Mouse (Mus musculus) CH12.LX (cell line): ENCODE measurements around the gene Parp2. TPM values are rescaled to one million over a fixed set of nuclear protein-coding genes. Genes with fewer than 3 reads are reported as not detected.

Experiments used
- DNase-seq: peaks from one replicate; pipeline ENCODE4 v3.0.0-alpha.2; 2013; ENCODE audit errors: extremely low read depth
- H3K27ac ChIP-seq: 2 replicates; pipeline ENCODE4 v1.5.1; 2012; ENCODE audit warnings: low read depth, mild to moderate bottlenecking, control low read depth, moderate library complexity; ENCODE audit not compliant: insufficient read depth
- H3K27me3 ChIP-seq: replicated peaks from 2 replicates; pipeline ENCODE3; 2012; ENCODE audit warnings: inconsistent platforms
- H3K36me3 ChIP-seq, 2 experiments: replicated peaks in 1 of 2; 2 replicates each; pipeline versions ENCODE3 to v1.6.1; 2012; ENCODE audit warnings: inconsistent platforms in 1 of 2, low read length in 1 of 2, mild to moderate bottlenecking in 1 of 2, mixed read lengths in 1 of 2, moderate library complexity in 1 of 2; ENCODE audit not compliant: control insufficient read depth in 1 of 2, insufficient read depth in 1 of 2
- H3K4me1 ChIP-seq, 2 experiments: 2 replicates each; pipeline ENCODE4 v1.6.1; 2012; ENCODE audit warnings: inconsistent platforms in 1 of 2, moderate library complexity in 1 of 2; ENCODE audit not compliant: insufficient read depth in 2 of 2, control insufficient read depth in 1 of 2
- H3K4me2 ChIP-seq: 2 replicates; pipeline ENCODE4 v1.6.1; 2012; ENCODE audit warnings: low read depth, mild to moderate bottlenecking, control low read depth; ENCODE audit not compliant: poor library complexity, insufficient read depth, severe bottlenecking
- H3K4me3 ChIP-seq, 3 experiments: fragments of 150-350 bp in 1 of 3; sonication (generic) in 1 of 3; replicated peaks in 1 of 3; 2 replicates each; pipeline versions ENCODE3 to v1.5.1; 2011 to 2012; ENCODE audit warnings: low read depth in 2 of 3, low read length in 2 of 3, mild to moderate bottlenecking in 2 of 3, moderate library complexity in 2 of 3, control low read depth in 1 of 3, improper control_type of control experiment in 1 of 3, inconsistent platforms in 1 of 3, mixed read lengths in 1 of 3; ENCODE audit not compliant: poor library complexity in 1 of 3
- H3K79me2 ChIP-seq: replicated peaks from 2 replicates; pipeline ENCODE4 v1.6.1; 2012; ENCODE audit warnings: mild to moderate bottlenecking, moderate library complexity; ENCODE audit not compliant: control insufficient read depth, poor library complexity, insufficient read depth, severe bottlenecking; ENCODE audit errors: extremely low read depth
- H3K9ac ChIP-seq: 2 replicates; pipeline ENCODE4 v1.6.1; 2012; ENCODE audit warnings: low read depth, mild to moderate bottlenecking, control low read depth, moderate library complexity; ENCODE audit not compliant: insufficient read depth
- H3K9me3 ChIP-seq: replicated peaks from 2 replicates; pipeline ENCODE3; 2012; ENCODE audit warnings: low read length, inconsistent platforms, mixed read lengths
- BHLHE40 ChIP-seq: IDR thresholded peaks from 2 replicates; pipeline ENCODE4 v1.6.1; 2011; ENCODE audit warnings: mild to moderate bottlenecking, low read depth, low read length, improper control_type of control experiment
- CHD1 ChIP-seq: IDR thresholded peaks from 2 replicates; pipeline ENCODE4 v1.6.1; 2012; ENCODE audit warnings: low read depth, low read length, improper control_type of control experiment, inconsistent platforms
- CHD2 ChIP-seq: IDR thresholded peaks from 2 replicates; pipeline ENCODE4 v1.6.1; 2011; ENCODE audit warnings: low read length, improper control_type of control experiment
- CTCF ChIP-seq, 2 experiments: IDR thresholded peaks in 1 of 2; conservative IDR thresholded peaks in 1 of 2; 2 replicates each; pipeline ENCODE4 v1.5.1; 2011 to 2012; ENCODE audit warnings: low read depth in 2 of 2, low read length in 2 of 2, improper control_type of control experiment in 1 of 2, inconsistent platforms in 1 of 2, mild to moderate bottlenecking in 1 of 2, moderate library complexity in 1 of 2
- ELF1 ChIP-seq: IDR thresholded peaks from 2 replicates; pipeline ENCODE4 v1.6.1; 2014; ENCODE audit warnings: low read depth, mild to moderate bottlenecking, inconsistent platforms, low read length, improper control_type of control experiment
- GABPA ChIP-seq: IDR thresholded peaks from 2 replicates; pipeline ENCODE4 v1.6.1; 2012; ENCODE audit warnings: low read depth, low read length, improper control_type of control experiment, inconsistent platforms; ENCODE audit not compliant: insufficient replicate concordance
- HCFC1 ChIP-seq: IDR thresholded peaks from 2 replicates; pipeline ENCODE4 v1.6.1; 2012; ENCODE audit warnings: low read depth, mild to moderate bottlenecking, inconsistent platforms, low read length, improper control_type of control experiment
- IRF4 ChIP-seq: IDR thresholded peaks from 2 replicates; pipeline ENCODE4 v1.6.1; 2014; ENCODE audit warnings: low read depth, mild to moderate bottlenecking, inconsistent platforms, low read length, improper control_type of control experiment
- JUN ChIP-seq: IDR thresholded peaks from 2 replicates; pipeline ENCODE4 v1.6.1; 2011; ENCODE audit warnings: low read depth, mild to moderate bottlenecking, low read length, improper control_type of control experiment, moderate library complexity; ENCODE audit not compliant: insufficient read depth
- KAT2A ChIP-seq: IDR thresholded peaks from 2 replicates; pipeline ENCODE4 v1.6.1; 2012; ENCODE audit warnings: low read length, improper control_type of control experiment, inconsistent platforms; ENCODE audit not compliant: insufficient replicate concordance
- MAZ ChIP-seq: IDR thresholded peaks from 2 replicates; pipeline ENCODE4 v1.6.1; 2012; ENCODE audit warnings: low read depth, mild to moderate bottlenecking, inconsistent platforms, low read length, improper control_type of control experiment, moderate library complexity
- MEF2A ChIP-seq: IDR thresholded peaks from 2 replicates; pipeline ENCODE4 v1.6.1; 2014; ENCODE audit warnings: low read depth, mild to moderate bottlenecking, inconsistent platforms, low read length, improper control_type of control experiment, borderline replicate concordance
- NELFE ChIP-seq: IDR thresholded peaks from 2 replicates; pipeline ENCODE4 v1.6.1; 2011; ENCODE audit warnings: low read depth, low read length, improper control_type of control experiment
- PAX5 ChIP-seq: IDR thresholded peaks from 2 replicates; pipeline ENCODE4 v1.6.1; 2012; ENCODE audit warnings: low read length, inconsistent platforms, mixed read lengths
- POLR2A ChIP-seq: IDR thresholded peaks from 2 replicates; pipeline ENCODE4 v1.6.1; 2011; ENCODE audit warnings: low read depth, mild to moderate bottlenecking, improper control_type of control experiment, low read length
- RAD21 ChIP-seq: IDR thresholded peaks from 2 replicates; pipeline ENCODE4 v1.6.1; 2011; ENCODE audit warnings: low read depth, mild to moderate bottlenecking, low read length, improper control_type of control experiment, moderate library complexity
- SIN3A ChIP-seq: IDR thresholded peaks from 2 replicates; pipeline ENCODE4 v1.6.1; 2012; ENCODE audit warnings: low read length, improper control_type of control experiment, inconsistent platforms
- SMC3 ChIP-seq: IDR thresholded peaks from 2 replicates; pipeline ENCODE4 v1.6.1; 2011; ENCODE audit warnings: low read depth, low read length, improper control_type of control experiment
- TBP ChIP-seq: conservative IDR thresholded peaks from 2 replicates; pipeline ENCODE4 v1.6.1; 2011; ENCODE audit warnings: low read depth, low read length, improper control_type of control experiment
- UBTF ChIP-seq: IDR thresholded peaks from 2 replicates; pipeline ENCODE4 v1.6.1; 2012; ENCODE audit warnings: low read depth, mild to moderate bottlenecking, inconsistent platforms, low read length, improper control_type of control experiment, moderate library complexity
- USF1 ChIP-seq: IDR thresholded peaks from 2 replicates; pipeline ENCODE4 v1.6.1; 2014; ENCODE audit warnings: low read depth, mild to moderate bottlenecking, inconsistent platforms, low read length, improper control_type of control experiment
- ZC3H11A ChIP-seq: IDR thresholded peaks from 2 replicates; pipeline ENCODE4 v1.6.1; 2012; ENCODE audit warnings: low read depth, mild to moderate bottlenecking, inconsistent platforms, low read length, improper control_type of control experiment
- ZKSCAN1 ChIP-seq: IDR thresholded peaks from 2 replicates; pipeline ENCODE4 v1.6.1; 2012; ENCODE audit warnings: low read depth, inconsistent platforms, low read length, improper control_type of control experiment, borderline replicate concordance
- dilution Hi-C: fragments of 300-500 bp; cut with MboI; formaldehyde crosslinking; loops from 2 replicates; pipeline ENCODE4 v1.14.3; 2020; ENCODE audit warnings: low sequenced_read_pairs; ENCODE audit not compliant: extremely low pct_unique_long_range_greater_than_20kb, extremely low pct_ligation_motif_present
- in situ Hi-C: fragments of 300-500 bp; cut with MboI; formaldehyde crosslinking; loops from 3 replicates; pipeline ENCODE4 v1.14.3; 2019; ENCODE audit warnings: low sequenced_read_pairs, low pct_ligation_motif_present, low pct_unique_long_range_greater_than_20kb, mixed read lengths
- polyA plus RNA-seq: library from polyadenylated mRNA; unstranded; fragments of >175 nt; gene quantifications from 2 replicates; pipeline ENCODE4 v1.2.1, GENCODE M21; 2012; ENCODE audit warnings: low read depth; ENCODE audit not compliant: insufficient read length
- total RNA-seq, 2 experiments: library from RNA; depleted of rRNA; stranded (reverse); fragments of 300-350 nt in 1 of 2; fragments of >200 nt in 1 of 2; gene quantifications; 2 replicates each; pipeline ENCODE4 v1.2.3; 2012 to 2014

Parp2 gene
- total and polyA plus RNA-seq, 3 experiments, result 64.6 to 95.9 (median 90.9) TPM

DNA sequence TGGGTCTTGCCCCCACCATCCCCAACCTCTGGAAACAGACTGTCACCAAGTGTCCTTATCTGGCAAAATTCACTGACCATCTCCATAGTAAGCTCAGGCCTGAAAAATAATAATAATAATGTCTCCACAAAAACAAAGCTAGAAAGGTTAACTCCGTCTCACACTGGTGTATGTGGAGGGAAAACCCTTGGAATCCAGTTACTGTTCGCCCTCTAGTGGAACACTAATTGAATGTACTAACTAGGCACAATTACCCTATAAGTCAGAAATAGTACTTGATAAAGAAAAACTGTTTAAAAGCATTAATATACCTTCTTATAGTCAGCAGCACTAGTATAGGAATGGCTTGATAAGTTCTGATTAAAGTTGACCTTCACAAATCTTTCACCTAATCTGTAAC, 19.5 kb upstream of the Parp2 start:
- H3K4me1 ChIP-seq, result peaks cover 3 to 17% of the 10 kb centered on the region in 2 experiments; a peak in 2 of 4 replicates
- no peaks in the 10 kb centered on the region for H3K27me3 ChIP-seq
- no peak overlapping the region for H3K4me3 ChIP-seq
- dilution Hi-C loops, result no loop called here
- in situ Hi-C loops, result no loop called here
- H3K27ac ChIP-seq, result no peak overlapping the region
- H3K4me2 ChIP-seq, result peak overlapping the region; percentile 45; the same call in 1 of the 2 replicates
- no peak overlapping the region for H3K9ac ChIP-seq
- TF ChIP-seq USF1 (no peak), SIN3A (no peak), UBTF (no peak), MAZ (no peak), BHLHE40 (no peak), MEF2A (no peak), SMC3 (peak; percentile 24), ZC3H11A (no peak), TBP (no peak), JUN (no peak), PAX5 (no peak), NELFE (no peak), POLR2A (no peak), ELF1 (no peak), RAD21 (peak; percentile 64), ZKSCAN1 (no peak), CTCF (conservative IDR thresholded peaks at IDR 0.05 in 1 of 2, IDR thresholded peaks at IDR 0.05 in 1 of 2; ENCODE audit: low read depth in 2 of 2, low read length in 2 of 2) (peak; percentile 8 to 71; a peak in 2 of 4 replicates), CHD2 (no peak), KAT2A (no peak), CHD1 (no peak), GABPA (no peak)
- peaks cover 0 to 1% of the 10 kb centered on the region in 2 experiments for H3K36me3 ChIP-seq
- H3K9me3 ChIP-seq, result peaks cover 2% of the 10 kb centered on the region
- peaks cover 12% of the 10 kb centered on the region for H3K79me2 ChIP-seq
- peak; percentile 29 for DNase-seq

DNA sequence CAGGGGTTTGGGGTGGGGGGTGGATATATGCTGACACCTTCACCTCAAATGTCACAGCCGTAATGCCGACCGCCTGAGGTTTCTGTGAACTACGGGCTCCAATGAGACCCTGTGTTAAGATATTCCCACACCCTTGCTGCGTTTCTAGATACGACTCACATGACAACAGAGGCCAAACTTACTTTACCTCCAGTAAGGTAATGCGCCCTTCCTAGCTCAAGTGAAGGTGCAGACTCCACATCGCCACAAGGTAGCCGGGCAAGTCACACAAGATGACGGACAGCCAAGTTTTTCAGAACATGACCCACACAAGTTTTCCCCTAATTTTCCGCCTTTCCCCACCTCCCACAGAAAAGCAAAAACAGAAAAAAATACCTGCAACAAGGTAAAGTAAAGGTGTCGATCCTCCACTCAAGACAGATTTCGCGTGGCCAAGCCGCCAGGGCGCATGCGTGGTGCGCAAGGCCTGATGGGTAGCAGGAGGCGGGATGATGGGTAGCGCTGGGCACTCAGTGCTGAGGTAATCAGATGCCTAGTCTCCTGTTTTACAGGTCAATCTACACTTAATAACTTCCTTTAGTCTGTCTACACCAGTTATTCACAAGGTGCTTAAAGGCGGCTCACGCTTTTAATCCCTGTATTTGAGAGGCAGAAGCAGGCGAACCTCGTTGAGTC, 12.2 kb upstream of the Parp2 start:
- Histone ChIP-seq H3K79me2 (no peaks in the 10 kb centered on the region), H3K4me1 (peaks cover 0 to 4% of the 10 kb centered on the region in 2 experiments; a peak in 2 of 4 replicates), H3K9ac (no peak overlapping the region), H3K27ac (no peak overlapping the region), H3K36me3 (no peaks in the 10 kb centered on the region), H3K9me3 (no peaks in the 10 kb centered on the region), H3K4me3 (no peak overlapping the region), H3K27me3 (no peaks in the 10 kb centered on the region), H3K4me2 (no peak overlapping the region)
- DNase-seq, result no peak
- dilution Hi-C loops (no loop called here), in situ Hi-C loops (no loop called here)
- no peak for TF ChIP-seq ELF1
- no peak for TF ChIP-seq BHLHE40
- no peak for TF ChIP-seq TBP
- no peak for TF ChIP-seq POLR2A
- no peak for TF ChIP-seq NELFE
- TF ChIP-seq IRF4, result no peak
- no peak for TF ChIP-seq KAT2A
- no peak for TF ChIP-seq HCFC1
- no peak for TF ChIP-seq JUN
- no peak for TF ChIP-seq PAX5
- TF ChIP-seq MEF2A, result no peak
